Mouse (Mus musculus): ENCODE data around the gene Phyh. TPM values are rescaled to one million over a fixed set of nuclear protein-coding genes. Genes with fewer than 3 reads are reported as not detected.
"Not testable (repeated sequence)": the region's sequence is repeated elsewhere in the genome, so short reads cannot be mapped to it uniquely, and the experiment has no call there.

Gene Phyh
- total RNA-seq, 2 experiments from 2014 or later: 713 to 718 TPM

DNA sequence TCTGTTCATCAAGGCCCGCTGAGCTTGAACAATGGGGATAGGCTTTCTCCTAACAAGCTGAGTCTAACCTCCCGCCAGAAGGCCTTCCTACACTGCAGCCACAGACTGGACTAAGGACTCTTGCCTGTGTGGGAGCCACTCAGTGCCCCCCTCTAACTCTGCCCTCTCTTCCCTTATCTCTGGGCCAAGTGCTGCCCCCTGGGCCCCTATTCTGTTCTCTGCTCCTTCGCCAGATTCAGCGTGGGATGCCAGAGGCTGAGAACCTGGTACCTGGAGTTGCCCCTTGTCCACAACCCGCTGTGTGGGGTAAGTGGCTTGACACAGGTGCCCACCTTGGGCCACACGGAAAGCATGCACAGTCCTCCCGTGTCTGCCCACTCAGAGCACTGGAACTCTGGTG, 4.9 kb upstream of the Phyh start:
- intact Hi-C loops (cut with DNase I): no loop called here
- no peak for DNase-seq (ENCODE audit: low spot score)

DNA sequence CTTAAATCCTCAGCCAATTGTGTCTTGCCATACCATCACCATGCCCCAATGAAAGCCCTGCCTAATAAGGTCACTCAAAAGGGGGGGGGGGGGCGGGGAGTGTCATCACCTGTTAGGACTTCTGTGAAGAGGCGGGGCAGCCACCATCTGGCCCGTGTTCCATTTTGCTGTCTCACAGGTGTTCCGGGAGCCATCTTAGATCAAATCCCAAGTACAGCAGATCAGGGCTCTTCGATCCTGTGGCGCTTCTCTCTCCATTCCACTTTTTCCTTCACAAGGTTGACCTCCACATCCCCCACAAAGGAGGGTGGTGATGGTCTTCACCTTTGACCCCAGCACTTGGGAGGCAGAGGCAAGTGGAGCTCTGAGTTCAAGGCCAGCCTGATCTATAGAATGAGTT, 2.8 kb upstream of the Phyh start:
- no peak for DNase-seq (ENCODE audit: low spot score)
- intact Hi-C loops (cut with DNase I): loop anchor here (2.0 to 5.0 kb wide), 3 partner anchors 34 to 109 kb away; partner anchors contain the start of genes Mcm10 and Sephs1

DNA sequence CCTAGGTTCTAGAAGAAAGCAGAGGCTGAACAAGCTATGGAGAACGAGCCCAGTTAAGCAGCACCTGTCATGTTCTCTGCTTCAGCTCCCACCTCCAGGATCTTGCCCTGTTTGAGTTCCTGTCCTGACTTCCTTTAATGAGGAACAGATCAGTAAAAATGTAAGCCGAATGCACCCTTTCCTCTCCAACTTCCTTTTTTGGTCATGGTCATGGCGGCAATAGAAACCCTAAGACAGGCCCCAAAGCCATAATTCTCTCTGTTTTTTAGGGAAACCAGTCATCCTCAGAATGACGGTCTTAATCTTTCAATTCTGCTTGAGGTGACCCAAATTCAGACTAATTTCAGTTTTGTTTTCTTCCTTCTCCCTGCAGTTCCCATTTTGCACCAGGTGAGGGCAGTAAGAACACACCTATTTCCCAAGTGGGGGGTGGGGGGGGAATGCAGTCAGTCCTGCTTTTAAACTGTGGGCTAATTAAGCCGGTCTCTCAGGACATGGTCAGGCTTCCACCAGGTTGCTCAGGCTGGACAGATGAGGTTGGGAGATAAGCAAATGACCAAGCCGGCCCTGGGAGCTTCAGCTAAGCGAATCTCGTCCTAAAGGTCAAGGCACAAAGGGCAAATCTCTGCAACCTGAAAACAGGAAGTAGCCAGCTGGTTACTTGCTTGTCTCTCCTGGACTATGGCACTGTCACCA, 1.3 kb upstream of the Phyh start:
- intact Hi-C loops (cut with DNase I): loop anchor here (2.0 to 5.0 kb wide), 3 partner anchors 35 to 107 kb away; partner anchors contain the start of genes Mcm10 and Sephs1
- no peak for DNase-seq (ENCODE audit: low spot score)

DNA sequence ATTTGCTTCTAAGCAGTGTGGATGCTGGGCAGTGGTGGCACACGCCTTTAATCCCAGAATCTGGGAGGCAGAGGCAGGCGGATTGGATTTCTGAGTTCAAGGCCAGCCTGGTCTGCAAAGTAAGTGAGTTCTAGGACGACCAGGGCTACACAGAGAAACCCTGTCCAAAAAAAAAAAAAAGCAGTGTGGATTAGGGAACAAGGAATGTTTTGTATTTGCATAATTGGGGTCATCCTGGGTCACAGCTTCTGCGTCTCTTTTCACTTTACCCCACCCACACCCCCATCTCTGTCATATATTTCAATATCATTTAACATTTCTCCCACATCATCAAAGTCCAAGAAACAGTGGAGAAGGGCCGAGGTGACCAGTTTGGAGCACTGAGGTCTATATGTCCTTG, 2.2 kb downstream of the Phyh start:
- no peak for DNase-seq (ENCODE audit: low spot score)
- intact Hi-C loops (cut with DNase I): no loop called here

DNA sequence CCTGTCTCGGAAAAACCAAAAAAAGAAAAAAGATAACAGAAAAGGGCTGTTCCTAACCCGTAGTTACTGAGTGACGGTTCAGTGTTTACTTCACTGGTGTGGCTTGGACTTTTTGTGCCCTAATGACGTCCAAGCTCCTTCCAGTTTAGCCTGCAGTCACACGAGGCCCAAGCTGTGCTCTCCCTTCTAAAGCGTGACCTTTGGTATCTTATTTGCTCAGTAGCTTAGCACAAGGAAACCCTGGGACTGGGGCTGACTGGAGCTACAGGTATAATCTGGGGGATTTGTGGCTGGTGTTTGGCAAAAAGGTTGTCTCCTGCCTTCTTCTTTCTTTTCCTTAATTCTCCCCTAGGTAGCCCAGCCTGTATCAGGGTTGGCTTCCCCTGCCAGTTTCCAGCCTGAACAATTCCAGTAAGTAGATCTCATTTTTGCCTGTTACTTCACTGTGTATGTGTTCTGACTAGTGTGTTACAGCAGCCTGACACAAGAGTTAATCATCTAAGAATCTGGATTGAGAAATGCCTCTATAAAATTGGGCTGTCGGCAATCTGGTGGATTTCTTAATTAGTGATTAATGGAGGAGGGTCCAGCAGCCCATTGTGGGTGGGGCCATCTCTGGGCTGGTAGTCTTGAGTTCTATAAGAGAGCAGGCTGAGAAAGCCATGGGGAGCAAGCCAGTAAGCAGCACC, 3.8 kb downstream of the Phyh start:
- DNase-seq (ENCODE audit: low spot score): no peak
- intact Hi-C loops (cut with DNase I): no loop called here

DNA sequence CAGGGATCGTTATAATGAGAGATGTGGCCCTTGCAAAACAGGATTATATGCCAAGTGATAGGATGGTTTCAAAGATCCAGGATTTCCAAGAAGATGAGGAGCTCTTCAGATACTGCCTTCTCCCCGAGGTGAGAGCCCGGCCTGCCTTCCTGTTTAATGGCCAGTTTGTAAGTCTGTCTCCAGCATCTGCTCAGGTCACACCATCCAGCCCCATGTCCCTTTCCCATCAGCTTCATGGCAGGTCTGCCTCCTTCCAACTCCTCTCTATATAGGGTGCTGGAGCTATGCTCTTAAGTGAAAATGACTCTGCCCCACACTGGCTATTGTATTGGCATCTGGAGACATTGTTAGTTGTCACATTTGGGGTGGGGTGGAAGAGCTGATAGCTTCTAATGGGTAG, 8.6 kb downstream of the Phyh start:
- intact Hi-C loops (cut with DNase I): no loop called here
- DNase-seq (ENCODE audit: low spot score): no peak

DNA sequence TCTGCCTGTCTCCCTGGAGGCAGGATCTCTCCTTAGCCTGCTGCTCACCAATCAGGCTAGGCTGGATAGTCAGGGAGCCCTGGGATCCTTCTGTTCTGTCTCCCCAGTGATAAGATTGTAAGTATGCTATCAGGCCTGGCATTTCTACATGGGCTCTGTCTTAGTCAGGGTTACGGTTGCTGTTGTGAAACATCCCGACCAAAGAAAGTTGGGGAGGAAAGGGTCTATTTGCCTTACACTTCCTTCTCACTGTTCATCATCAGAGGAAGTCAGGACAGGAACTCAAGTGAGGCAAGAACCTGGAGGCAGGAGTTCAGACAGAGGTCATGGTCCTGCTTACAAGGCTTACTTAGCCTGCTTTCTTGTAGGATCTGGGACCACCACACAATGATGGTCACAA, 10.4 kb downstream of the Phyh start:
- DNase-seq (ENCODE audit: low spot score): no peak
- intact Hi-C loops (cut with DNase I): no loop called here

DNA sequence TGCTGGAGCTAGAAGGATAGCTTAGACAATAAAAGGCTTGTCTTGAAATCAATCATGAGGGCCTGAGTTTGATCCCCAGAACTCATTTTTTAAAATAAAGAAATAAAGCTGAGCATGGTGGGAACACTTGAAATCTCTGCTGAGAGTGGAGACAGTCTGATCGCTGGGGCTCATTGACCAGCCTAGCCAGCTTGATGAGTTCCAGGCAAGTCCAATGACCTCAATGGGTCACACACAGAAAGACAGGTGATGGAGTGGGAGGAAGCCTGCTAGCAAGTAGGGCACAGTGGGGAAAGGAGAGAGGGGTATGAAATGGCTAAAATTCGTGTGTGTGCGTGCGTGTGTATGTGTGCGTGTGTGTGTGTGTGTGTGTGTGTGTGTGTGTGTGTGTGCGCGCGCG, 15.7 kb downstream of the Phyh start:
- intact Hi-C loops (cut with DNase I): no loop called here
- DNase-seq (ENCODE audit: low spot score): no peak

DNA sequence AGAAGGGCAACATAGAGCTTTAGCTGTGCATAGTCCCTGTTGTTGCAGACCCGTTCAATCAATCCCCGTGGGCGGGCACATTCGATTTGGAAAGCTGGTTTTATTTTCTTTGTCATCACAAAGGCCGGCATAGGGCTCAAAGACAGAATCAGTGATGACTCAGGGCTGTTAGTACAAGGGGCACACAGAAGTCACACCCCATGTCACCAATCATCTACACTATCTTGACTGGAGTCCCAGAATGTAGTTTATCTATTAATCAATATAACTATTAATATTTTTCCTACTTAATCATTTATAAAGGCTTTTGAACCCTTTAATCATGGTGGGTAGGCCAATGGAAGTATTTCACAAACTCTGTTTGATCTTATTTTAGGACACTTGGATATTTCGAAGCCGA, 19.1 kb downstream of the Phyh start:
- intact Hi-C loops (cut with DNase I): no loop called here
- no peak for DNase-seq (ENCODE audit: low spot score)

DNA sequence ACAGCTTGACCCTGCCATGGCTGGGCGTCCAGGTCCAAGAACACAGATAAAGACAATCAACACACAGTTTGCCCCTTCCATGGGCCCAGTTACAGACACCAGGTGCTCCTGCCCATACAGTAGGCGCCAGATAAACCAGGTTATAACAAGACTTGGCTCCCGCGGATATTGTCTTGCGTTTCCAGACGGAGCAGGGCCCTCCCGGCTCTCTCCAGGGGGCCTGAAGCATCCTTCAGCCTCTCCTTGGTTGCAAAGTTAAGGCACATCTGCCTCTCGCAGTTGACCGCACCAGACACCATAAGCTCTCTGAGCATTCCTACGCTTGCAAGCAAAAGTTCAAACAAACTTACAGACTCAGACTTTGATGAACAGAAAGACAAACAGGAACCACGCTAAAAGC, 22.0 kb downstream of the Phyh start:
- intact Hi-C loops (cut with DNase I): no loop called here
- DNase-seq (ENCODE audit: low spot score): no peak

DNA sequence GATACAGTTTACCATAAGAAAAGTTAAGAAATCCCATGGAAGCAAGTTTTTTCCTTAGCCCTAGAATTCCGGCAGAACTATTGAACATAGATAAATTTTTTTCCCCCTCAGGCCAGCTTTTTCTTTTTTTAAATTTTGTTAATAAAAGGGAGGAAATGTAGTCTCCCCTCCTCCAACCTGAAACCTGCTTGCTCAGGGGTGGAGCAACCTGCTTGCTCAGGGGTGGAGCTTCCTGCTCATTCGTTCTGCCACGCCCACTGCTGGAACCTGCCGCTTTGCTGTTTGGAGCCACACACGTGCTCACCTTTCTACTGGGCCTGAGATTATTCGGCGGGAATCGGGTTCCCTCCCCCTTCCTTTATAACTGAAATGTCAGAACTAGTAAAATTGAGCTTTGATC, 30.9 kb downstream of the Phyh start:
- intact Hi-C loops (cut with DNase I); DNase-seq (ENCODE audit: low spot score): not testable (repeated sequence)

DNA sequence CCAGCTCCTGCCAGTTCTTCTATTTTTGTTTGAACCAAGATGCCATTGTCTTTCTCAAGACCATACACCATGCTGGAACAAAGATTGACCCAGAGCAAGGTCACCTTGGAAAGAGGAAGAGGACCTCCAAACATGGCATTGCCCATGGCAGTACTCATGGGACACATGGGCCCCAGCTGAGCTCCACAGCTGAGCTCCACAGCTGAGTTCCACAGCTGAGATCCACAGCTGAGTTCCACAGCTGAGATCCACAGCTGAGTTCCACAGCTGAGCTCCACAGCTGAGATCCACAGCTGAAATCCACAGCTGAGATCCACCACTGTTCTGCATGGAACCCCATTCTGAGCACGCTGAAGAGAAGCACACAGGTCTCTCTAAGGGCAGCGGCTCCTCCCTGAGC, 32.2 kb downstream of the Phyh start:
- no peak for DNase-seq (ENCODE audit: low spot score)

DNA sequence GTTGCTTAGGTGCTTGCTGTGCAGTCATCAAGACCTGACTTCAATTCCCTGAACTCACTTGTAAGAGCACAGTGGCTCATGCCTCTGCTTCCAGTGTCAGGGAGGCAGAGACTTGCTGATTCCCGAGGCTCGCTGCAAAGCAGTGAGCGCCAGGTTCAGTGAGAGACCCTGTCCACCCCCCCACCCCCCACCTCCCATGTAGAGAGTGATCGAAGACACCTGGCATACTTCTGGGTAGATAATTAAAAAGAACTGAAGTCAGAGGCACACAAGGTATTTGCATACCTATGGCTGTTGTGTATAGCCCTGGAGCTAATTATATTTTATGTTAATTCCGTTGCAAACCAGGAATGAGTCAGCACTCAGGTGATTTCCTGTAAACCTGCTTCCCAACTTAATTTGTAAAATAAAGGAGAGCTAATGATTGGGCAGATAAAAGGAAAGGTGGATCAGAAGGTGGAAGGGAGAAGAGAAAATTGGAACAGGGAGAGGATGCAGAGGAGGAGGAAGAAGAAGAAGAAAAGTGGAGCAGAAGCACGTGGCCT, 35.5 kb downstream of the Phyh start:
- DNase-seq (ENCODE audit: low spot score): no peak
- intact Hi-C loops (cut with DNase I): no loop called here

More for the DNA sequence above, 32.2 kb downstream of the Phyh start:
- intact Hi-C loops (cut with DNase I): no loop called here

DNA sequence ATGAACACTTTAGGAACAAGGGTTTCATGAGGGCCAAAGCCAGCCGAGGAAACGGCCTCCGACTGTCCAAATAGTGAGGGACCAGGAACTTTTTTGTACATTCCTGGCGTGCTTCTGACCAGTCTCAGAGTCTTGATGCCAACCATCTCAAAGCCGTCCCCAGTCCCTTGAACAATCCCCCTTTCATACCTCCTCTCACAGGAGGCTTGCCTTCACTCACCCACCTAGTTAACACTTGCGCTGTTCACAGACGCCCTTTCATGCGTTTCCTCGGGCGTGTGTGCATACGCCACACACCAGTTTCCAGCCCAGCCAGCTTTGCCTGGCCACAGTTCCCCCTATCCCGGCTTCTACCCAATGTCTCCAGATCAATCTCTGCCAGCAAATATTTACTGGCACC, 39.2 kb downstream of the Phyh start:
- intact Hi-C loops (cut with DNase I): no loop called here
- DNase-seq (ENCODE audit: low spot score): no peak

DNA sequence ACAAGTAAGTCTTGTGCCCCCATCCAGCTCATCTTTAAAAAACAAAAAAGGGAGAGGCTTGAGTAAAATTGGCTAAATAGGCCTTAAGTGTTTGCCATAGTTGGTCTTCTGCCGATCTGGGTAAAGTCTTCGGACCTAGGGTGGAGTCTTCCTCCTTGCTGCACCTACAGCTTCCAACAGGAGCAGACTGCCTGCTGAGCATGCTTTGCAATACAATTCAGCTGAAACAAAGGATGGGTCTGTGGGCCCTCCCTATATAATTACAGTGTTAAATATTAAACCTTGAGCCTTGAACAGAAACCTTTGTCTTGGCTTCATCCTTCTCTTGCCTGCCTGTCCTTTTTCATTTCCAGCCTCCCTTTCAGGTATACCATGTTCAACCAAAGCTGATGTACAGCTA, 49.0 kb downstream of the Phyh start:
- no peak for DNase-seq (ENCODE audit: low spot score)
- intact Hi-C loops (cut with DNase I): no loop called here

DNA sequence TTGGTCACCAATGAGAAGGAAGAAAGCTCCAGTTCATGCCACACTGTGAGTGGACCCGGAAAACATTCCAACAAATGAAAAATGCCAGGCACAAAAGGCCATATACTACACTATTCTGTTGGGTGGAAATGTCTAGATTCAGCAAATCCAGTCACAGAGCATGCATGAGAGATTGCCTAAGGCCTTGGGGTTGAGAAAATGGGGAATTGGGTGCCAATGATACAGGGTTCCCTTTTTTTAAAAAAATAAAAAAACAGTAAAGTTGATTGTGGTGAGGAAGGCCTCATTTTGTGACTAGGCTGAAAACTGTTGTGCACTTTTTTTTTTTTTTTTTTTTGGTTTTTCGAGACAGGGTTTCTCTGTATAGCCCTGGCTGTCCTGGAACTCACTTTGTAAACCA, 50.3 kb downstream of the Phyh start:
- no peak for DNase-seq (ENCODE audit: low spot score)
- intact Hi-C loops (cut with DNase I): no loop called here

DNA sequence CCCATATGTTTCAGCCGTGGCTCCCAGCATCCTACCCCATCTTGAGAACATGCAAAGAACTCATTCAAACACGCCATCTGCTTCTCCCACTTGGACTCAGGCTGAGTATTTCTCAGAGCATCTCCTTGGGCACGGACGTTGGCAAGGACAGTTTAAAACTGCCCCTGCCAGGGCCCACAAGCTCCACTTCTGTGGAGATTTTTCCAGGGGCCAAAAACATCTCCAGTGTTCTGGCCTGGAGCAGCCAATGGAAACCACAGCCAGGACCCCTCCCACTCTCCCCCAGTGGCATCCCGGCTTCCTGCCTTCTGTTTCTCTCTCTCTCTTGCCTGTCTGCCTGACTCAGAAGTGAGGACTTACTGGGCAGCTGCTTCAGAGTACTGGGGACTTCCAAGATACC, 57.0 kb downstream of the Phyh start, which contains the start of gene Ucma:
Gene Ucma, plus strand, starts transcription at position 316 of the 400 bp plus-strand sequence.
- intact Hi-C loops (cut with DNase I): no loop called here
- no peak for DNase-seq (ENCODE audit: low spot score)

DNA sequence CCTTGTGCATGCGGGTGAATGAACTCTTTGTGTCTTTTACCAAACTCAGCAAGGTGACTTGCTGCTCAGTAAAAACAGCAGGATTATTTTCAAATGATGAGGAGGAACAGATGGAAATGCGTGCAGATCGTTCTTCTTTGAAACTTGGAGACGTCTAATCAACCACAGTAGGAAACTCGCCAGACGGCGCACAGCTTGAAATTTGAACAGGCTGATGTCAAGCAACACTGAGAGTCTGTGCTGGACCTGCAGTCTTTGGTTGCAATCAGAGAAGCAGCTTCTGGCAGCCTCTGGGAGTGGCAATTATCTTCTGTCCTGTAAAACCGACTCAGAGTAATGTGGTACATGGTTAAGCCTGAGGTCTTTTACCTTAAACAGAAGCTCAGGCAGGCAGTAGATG, 59.3 kb downstream of the Phyh start:
- intact Hi-C loops (cut with DNase I): no loop called here
- DNase-seq (ENCODE audit: low spot score): no peak

DNA sequence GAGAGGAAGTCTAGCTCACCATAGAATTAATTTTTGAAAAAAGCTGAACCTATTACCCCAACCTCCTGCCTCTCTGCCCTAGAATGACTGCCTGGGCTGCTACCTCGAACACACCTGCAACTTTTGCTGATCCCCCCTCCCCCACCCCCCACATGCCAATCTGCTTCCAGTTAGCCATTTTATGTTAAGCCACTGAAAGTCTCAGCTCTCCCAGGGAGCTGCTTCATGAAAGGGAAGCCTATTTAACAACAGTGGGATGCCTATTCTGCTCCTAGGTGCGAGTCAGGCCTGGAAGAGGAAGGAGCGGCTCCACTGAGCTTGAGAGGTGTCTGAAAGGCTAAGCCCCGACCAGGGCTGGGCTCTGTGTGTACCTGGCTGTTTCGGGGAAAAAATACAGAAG, 65.2 kb downstream of the Phyh start:
- no peak for DNase-seq (ENCODE audit: low spot score)
- intact Hi-C loops (cut with DNase I): no loop called here

DNA sequence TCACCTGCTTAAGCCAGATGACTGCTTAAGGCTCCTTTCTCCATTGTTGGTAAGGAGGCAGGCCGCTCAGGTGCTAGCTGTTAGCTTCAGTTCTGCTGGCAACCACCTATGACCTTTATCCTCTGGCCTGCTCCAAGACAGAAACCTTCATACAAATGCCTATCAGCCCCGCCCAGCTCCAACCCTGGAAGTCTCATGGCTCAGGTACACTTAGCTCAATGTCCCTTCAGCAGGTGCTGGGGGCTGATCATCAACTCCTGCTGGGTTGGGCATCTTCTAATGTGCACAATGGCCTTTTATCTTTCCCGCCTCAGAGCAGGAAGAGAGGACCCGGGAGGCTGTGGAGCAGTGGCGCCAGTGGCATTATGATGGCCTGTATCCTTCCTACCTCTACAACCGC, 66.2 kb downstream of the Phyh start:
- intact Hi-C loops (cut with DNase I): no loop called here
- DNase-seq (ENCODE audit: low spot score): no peak

DNA sequence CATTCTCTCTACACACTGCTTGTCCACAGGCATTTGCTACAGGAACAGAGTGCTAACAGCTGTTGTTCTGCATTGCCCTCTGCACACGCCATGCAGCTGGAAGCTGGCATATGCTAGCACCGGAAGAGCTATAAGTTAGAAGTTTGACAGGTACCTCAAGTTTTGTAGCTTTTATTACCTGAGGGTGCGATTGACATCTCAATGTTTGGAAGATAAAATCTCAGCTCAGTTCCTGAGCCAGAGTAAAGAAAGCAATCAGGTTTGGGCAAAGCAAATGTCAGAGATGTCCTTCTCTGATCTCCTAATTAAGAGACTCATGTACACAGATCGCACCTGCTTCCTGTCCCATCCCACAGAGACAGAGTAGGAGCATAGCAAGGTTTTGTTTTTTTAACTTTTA, 68.0 kb downstream of the Phyh start:
- DNase-seq (ENCODE audit: low spot score): no peak
- intact Hi-C loops (cut with DNase I): no loop called here

Measured in heart, postnatal 25 days (tissue).